Mouse (Mus musculus) E14TG2a.4 (cell line): ENCODE data around the gene Stk38l.

Experiments used
- CTCF ChIP-seq: conservative IDR thresholded peaks from 2 replicates; pipeline ENCODE4 v1.5.1; 2014; ENCODE audit warnings: low read length
- NANOG ChIP-seq: IDR thresholded peaks from 2 replicates; pipeline ENCODE4 v1.6.1; 2014; ENCODE audit warnings: borderline replicate concordance, low read length, mixed read lengths
- POU5F1 ChIP-seq: IDR thresholded peaks from 2 replicates; pipeline ENCODE4 v1.6.1; 2014; ENCODE audit warnings: low read length, borderline replicate concordance

DNA sequence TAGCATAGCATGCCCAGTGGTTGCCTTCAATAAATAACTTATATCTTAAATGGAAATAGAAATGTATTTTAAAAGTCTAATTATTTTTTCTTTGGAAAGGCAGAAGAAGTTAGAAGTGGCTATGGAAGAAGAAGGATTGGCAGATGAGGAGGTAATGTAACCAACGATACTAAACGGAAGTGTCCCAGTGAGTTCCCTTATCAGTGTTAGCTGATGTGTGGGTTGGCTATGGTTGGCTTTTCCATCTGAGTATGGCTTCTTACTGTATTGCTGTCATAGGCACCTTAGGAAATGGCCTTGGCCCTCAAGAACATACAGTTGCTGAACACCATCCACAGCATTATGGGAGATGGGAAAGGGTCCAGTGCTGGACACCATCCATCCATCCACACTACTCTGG, 35.2 kb downstream of the Stk38l start:
- TF ChIP-seq NANOG (no peak), CTCF (no peak), POU5F1 (no peak)
